Mouse (Mus musculus) kidney, adult 8-10 months (tissue): ENCODE measurements around the gene Anapc11.

Experiments
- DNase-seq, 2 experiments: peaks; one replicate each; pipeline ENCODE4 v3.0.0; 2022

The Anapc11 gene

DNA sequence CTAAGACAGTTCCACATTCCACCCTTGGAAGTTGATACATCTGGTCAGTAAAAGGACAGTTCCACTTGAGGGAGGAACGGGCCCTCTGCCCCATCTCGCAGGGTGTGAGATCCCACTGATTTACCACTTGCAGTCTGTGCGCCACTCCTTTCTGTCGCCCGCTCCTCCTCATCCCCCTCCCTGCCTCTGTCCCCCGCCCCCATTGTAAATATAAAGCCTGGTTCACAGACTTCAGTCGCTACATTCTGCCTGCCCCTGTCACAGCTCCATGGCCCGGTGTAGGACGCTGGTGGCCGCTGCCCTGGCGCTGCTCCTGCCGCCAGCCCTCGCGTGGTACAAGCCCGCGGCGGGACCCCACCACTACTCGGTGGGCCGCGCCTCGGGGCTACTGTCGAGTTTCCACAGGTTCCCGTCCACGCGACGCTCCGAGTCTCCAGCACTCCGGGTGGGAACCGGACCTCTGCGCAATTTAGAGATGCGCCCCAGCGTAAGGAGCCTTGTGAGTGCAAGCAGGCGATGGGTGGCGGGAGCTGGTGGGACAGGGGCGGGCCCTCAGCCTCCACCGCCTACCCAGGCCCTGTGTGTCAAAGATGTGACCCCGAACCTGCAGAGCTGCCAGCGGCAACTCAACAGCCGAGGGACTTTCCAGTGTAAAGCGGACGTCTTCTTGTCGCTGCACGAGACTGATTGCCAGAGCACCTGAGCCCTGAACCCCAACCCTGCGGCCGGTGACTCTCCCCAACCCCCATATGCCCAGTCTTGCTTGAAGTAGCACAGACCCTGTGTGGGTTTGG, 10.2 kb downstream of the Anapc11 start, which contains the start of gene Npb:
Gene Npb, plus strand, starts transcription at position 237 of the 794 bp plus-strand sequence.
- no peak for DNase-seq

DNA sequence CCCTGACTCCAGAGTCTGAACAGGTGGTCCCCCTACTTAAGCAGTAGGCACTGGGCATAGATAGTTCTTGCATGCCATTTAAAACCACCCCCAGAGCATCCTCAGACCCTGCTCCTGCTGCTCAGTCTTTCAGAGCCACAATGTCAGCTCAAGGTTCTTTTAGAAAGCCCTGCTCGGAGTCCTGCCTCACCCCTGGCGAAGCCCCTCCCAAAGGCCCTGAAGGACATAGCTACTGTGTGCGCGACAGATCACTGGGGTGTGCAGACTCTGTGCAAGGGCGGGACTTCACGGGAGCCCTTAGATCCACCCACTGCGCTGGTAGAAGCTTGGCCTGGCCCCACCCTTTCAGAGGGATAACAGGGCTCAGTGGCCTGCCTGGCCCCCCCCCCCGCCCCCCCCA, 11.0 kb downstream of the Anapc11 start:
- DNase-seq, result peak in 1 of 2 experiments; percentile 67

DNA sequence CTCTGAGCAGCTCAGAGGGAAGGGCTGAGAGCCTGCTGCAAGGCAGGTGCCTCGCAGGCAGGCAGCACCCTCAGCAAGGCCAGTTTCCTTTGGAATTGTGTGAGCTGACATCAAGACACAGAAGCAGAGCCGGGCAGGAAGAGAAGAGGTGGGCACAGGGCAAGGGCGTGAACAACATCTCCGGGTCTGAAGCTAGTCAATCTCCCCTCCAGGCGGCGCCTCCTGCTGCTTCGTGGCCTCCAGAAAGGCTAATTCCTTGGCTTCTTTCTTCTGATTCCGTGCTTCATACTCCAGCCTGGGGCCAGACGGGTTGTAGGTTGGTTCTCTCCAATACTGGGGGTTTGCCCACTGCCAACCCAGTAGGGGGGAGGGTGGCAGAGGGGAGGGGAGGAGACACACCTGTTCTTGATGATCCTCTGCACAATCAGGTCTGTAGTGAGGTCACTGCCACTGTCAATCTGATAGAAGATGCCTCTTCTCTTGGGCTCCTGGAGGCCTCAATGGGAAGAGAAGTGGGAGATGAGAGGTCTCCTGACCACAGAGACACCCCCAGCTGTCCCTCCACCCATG, 12.3 kb downstream of the Anapc11 start:
- DNase-seq, result no peak

DNA sequence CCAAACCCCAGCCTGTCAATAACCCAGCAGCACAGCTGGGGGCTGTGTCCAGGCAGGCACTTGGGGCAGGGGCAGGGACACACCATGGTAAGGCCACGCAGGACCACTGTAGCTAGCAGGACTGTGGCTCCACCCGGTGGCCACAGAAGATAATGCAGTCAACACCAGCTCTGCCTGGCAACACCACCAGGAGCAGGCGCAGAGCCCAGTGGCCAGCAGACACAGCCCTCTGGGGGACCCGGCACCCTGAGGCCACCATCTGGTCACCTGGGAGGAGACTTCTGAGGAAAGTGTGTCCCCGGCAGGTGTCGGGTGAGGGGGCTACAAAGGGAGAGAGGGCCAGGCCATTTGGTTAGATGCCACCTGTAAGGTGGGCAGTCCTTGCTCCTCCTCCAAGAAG, 14.5 kb downstream of the Anapc11 start:
- peak; percentile 67 to 79 for DNase-seq

DNA sequence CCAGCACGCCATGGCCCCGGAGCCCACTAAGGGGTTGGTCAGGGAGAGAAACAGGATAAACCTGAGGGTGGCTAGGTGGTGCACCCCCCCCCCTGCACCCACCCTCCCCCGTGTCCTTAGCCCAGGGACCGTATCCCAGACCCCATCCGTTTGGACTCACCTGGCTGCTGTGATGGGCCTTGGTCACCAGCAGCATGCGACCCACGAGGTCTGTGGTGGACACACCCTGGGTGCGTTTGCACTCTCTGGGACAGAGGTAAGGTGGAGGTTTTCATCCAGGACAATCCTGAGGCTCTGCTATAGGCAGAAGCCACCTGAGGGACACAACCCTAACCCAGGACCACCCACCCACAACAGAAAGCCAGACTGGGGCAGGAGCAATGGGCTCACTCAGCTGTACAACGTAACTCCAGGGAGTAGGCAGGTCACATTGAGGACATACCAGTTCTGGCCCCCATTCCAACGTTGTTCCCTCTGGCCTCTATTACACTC, 15.3 kb downstream of the Anapc11 start:
- no peak for DNase-seq

DNA sequence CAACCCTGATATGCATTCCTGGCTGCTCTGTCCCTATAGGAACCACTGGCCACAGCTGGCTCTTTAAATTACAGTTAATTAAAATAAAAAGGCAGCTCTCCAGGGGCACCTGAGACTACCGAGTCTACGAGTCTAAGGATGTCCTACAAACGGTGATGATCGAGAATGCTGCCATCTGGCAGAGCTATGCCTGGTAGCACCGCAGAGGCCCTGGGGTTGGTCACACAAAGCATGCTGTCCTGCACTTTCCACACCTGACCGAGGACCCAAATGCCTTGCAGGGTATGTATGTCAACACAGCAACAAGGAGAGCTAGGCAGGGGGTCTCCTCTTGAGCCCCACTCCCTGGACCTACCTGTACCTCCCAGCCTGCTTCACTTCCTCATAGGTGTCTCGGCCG, 15.8 kb downstream of the Anapc11 start:
- no peak for DNase-seq

DNA sequence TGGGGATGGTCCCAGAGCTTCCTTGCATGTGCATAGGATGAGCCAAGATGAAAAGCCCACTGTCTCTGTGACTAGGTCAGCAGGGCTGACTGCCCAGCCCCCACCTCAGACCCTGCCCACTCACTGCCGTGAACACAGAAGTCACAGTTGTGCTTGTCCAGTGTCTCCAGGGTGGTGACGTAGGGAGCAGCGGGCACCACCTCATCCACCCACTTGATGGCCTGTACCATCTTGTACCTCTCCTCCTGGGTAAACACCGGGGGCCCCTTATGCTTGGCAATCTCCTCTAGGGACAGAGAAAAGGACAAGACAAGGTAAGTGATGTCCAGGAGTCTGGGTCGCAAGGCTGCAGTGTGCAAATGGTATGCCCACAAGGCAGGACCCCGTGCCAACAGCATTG, 16.9 kb downstream of the Anapc11 start:
- DNase-seq, result no peak

DNA sequence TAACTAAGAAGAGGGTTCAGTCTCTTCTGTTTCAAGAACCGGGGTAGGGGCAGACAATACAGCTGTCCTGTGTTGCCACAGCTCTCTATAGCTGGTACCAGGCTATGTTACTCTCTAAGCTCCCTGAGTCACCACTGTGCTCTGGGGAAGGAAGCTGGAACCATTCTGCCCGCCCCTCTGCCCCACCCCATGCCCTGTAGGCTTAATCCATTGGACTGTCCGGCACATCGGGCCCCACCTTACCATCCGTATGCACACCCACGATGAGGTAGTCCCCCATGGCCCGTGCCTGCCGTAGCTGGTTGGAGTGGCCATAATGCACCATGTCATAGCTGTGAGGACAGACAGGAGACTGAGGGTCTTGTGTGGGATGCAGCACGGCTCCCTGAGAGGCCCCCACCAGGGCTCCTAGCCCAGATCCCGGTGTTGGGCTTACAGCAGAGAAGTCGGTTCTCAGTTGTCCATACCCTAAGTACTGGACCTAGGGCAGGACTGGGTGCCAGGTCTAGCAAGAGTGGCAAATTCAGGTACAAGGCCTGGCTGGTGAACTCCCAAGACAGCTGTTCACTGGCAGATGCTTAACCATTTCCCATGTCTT, 17.5 kb downstream of the Anapc11 start:
- DNase-seq, result no peak

DNA sequence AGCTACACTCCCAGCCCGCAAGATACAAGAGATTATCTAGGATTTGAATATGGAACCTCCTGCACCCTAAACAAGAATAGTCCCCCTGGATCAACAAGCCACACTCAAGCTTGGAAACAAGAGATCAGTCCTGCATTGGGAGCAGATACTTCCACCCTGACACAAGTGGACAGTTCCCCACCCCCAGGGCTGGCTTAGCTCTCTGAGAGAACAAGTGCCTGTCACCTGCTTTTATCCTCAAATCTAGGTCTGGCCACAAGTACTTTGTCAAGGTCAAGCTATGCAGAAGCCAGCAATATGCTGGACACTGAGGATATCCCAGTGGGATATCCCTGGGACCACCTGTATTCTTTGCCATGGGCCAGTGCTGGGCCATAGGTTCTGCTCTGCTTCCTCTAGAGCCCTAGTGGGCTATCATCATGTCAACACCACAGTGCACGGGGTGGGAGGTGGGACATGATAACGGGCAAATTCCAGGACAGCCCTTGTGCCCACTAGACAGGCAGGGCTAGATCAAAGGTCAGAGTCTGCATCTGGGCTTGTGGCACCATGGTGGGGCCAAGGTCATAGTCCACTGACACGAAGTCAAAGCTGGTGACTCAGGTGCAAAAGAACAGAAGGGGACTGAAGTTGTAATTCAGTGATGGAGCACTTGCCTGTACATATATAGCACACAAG, 18.5 kb downstream of the Anapc11 start:
- DNase-seq, result peak; percentile 79 to 84

DNA sequence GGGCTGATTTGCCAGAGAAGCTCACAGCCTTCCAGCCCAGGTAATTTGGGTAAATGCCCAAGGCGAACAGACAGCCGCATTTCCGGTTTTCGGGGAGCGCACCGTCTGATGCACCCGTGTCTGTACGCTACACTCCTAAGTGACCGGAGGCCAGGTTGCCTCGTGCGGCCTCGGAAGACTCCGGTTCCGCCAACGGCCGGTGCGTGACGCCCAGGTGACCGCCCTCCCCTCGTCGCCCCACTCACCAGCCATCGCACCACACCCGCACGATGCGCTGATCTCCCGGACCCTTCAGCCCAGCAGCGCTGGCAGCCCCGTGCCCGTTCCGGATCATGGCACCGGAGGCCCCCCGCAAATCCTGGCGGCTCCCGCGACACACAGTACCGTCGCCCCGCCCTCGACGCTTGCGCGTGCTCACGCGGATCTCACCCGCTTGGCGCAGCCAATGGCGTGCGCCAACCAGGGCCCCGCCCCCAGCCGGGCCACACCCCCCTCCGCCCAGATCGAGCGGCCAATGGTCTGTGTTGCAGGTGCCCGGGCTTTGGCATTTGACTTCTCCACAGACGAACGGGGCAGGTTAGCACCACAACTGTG, 19.4 kb downstream of the Anapc11 start, which contains the start of gene Pcyt2:
Gene Pcyt2, minus strand, starts transcription at position 418 of the 594 bp plus-strand sequence.
- DNase-seq, result peak; percentile 96

DNA sequence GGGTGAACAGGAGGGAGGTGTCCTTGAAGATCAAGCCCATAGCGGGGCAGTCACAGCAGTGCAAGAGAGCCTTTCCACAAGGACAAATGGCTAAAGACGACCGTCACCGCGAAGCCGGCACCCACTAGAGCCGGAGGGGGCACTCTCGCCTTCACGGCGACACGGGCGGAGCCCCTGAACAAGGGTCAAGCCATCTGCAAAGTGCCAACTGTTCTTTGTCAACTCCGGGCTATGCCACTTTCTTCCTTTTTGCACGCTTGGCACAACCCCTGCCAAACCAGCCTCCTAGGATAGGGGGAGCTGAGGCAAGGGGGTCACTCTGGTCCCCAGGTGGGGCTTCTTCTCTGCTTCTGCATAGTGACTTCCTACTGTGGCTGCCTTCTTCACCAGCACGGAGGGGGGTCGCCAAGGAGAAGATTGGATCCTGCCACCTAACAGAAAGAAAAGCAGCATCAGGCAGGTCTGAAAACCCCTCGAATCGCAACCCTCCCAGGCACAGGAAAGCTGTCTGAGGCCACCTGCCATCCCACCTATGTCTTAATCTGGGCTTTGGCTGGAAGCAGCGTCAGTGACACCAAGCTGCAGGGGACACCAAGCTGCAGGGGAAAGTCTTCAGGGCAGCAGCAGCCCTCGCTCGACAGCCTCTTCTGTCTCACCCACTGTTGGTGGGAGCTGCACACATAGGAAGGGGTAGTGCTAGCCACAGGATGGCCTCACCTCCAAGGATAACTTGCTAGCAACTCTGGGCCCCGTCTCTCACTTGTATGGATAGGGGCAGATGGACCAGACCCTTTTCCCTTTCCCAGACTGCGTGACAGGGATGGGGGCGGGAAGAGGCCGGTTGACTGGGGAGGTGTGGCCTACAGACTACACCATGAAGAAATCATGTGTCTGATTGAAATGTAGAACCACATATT, 20.7 kb downstream of the Anapc11 start:
- DNase-seq, result no peak

DNA sequence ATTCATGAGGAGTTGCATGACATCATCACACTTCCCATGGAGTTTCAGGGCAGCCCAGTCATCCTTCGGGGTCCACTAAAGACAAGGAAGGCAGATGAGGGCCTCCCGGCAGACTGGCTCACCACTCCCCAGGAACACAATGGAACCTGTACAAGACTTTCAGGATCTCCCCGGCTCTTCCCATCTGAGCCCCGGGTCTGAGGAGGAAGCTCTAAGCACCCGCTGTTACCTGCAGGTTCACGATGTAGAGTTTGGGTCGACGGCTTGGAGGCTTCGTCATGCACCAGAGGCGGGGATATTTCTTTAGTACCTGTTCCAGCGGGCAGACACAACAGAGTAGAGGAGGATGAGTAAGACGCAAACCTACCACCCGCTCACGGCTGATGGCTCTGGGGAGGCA, 22.0 kb downstream of the Anapc11 start:
- no peak for DNase-seq

DNA sequence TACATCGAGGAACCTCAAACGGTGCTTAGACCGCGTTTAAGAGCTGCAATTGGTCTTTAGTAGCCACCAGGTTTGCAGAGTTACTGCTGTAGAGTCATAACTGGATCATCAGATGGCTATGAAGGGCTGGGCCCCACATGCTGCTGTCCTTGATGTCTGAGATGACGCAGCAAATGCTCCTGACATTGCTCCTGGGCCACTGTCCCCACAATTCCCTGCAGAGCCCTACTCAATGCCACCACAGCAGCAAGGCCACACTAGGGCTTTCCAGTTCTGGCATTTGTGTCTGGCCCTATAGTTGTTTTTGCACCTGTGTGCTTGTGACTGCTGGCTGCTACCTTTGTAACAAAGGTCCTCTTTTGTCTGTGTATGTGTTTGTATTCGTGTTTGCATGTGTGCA, 24.6 kb downstream of the Anapc11 start:
- DNase-seq, result no peak

DNA sequence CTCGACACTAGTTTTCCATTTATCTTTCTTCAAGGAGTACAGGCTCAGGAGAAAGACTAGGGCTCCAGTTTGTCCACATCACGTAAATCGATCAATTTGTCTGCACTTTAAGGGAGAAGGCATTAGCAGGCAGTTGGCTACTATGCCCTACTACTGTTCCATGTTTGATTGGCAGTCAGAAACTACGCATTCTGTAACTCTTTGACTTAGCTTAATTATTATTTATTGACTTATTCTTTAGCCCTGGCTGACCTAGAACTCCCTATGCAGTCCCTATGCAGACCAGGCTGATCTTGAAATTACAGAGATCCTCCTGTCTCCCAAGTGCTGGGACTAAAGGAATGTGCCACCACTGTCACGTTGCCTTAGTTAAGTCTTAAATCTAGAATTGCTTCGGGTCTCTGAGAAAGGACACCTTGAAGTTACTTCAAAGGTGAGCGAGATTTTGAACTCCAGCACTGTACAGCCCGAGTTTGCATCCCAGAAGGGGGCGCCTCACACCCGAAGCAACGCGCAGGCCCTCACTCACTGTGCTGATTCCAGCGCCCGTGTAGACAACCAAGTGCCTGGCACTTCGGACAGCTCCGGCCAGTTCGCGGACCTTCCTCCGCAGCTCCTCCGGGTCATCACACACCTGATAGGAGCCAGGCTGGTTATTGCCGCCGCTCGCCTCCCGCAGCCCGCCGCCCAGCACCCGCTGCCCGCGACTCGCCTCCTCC, 25.9 kb downstream of the Anapc11 start:
- peak; percentile 64 to 81 for DNase-seq

DNA sequence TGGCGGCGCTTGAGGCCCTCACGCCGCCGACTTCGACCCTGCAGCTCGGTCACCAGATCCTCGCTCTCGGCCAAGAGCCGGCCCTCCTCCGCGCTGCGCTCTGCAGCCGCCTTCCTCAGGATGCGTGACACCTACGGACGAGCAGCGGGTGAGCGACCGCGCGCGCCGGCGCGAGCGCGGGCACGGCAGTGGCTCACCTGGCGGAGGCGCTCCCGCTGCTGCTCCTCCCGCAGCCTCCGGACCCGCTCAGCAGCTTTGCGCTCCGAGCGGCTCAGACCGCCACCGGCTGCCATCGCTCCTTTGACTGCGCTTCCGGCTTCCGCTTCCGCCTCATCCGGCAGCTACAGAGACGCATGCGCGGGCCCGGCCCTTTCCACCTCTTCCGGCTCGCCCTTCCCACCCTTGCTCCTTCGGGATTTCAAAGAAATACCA, 26.5 kb downstream of the Anapc11 start:
- peak; percentile 84 to 87 for DNase-seq

DNA sequence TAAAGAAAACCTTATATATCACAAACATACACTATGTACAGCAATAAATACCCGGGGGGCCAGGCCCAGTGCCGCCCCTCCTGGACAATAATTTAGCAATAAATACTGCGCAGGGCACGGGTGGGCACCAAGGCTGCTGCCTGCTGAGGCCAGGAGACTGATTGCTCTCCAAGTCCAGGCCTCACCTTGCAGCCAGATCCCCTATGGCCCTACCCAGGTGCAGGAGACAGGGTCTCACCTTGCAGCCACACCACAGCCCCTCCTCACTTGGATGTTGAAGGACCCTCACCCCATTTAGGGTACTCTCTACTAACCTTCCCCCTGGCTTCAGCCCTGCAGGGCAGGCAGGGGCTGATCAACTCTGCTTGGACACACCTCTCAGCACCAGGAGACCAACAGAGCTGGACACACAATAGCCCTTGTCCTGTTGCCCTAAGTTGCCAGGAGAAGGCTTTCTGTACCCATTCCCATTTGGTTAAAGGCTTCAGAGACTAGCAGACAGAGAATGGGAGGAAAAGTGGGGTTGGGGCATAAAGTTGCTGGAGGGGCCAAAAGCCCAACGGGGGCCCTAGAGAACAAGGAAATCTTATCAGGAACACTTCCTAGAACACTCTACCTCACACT, 27.0 kb downstream of the Anapc11 start, which contains the start of gene Sirt7:
Gene Sirt7, minus strand, starts transcription at position 89 of the 624 bp plus-strand sequence.
- DNase-seq, result no peak

DNA sequence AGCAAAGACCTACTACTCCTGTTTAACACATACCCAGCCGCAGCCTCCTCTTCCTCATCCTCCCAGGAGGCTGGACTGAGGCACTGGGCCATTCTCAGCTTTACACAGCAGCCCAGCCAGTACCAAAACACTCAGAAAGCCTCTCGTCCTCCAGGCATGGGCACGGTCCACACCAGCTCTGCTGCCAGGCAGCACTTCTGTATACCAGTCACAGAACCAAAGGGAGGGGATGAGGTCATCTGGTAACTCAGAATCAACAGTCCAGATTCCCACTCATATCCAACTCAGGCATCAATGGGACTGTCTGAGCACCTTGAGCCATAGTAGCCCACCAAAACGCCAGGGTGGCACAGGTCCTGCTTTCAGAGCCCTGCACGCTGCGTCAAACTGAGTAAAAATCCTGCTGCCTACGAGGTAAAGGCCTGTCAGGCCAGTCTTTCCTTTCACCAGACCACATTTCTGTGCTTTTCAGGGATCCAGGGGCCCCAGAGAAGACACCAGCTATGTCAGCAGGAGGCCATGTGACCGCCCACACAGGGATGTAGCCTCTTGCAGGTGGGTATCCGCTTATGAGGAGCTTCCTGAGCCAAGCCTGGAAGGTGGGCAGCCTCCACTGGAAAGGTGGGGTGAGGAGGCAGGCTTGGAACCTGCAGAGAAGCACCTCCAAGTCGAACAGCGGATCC, 28.7 kb downstream of the Anapc11 start:
- no peak for DNase-seq

DNA sequence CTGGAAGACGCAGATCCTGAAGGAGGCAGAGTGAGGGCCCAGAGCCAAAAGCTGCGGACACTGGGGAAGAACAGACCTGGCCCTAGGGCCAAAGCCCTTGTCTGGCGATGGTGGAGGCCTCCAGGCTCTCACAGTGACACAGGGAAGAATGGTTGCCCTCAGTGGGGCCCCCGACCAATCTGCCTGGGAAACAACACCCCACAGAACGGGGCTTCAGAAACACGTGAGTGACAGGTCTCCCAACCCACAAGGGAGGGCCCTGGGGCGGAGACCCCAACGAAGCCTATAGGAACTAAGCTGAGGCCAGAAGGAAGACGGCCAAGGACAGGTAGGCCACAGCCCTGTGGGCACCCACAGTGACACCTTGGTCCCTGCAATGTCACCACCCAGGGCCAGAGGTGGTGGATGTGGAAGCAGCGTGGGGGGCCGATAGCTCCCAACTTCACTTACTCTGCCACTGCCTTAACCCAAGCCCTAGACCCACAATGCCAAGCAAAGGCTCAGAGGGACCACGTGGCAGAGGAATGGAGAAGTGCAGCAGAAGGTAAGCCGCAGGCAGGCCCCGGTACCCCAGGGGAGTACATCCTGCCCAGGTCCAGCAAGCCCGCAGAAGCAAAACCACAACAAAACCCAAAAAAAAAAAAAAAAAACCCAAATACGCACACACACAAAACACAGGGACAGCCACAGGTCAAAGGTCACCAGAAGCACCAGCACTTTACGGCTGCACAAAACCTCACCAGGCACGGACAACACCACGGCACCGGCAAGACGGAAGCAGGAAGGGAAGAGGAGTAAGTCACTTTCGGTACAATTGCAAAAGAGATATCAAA, 29.5 kb downstream of the Anapc11 start:
- no peak for DNase-seq
